Mouse (Mus musculus): ENCODE data around the gene Lcn12. TPM values are rescaled to one million over a fixed set of nuclear protein-coding genes. Genes with fewer than 3 reads are reported as not detected.

The Lcn12 gene
- polyA plus RNA-seq (2016; fragmentation: Nextera tagmentation; extraction: Ambion mirVana) = not detected in 2 replicates

GRCm38 (mm10) chr2:25493476-25493961 is at the start of gene Lcn12:
Gene Lcn12, minus strand, starts transcription at chr2:25493911.
- Histone ChIP-seq H3K27ac (no peak within 1 kb of the TSS), H3K9ac (no peak within 1 kb of the TSS), H3K4me1 (peaks cover 15% of the 10 kb centered on the region), H3K4me2 (no peak within 1 kb of the TSS), H3K27me3 (replicated peaks) (0 out of 2 replicates have a peak, but pooled peaks cover 9% of the 10 kb centered on the region), H3K4me3 (no peak within 1 kb of the TSS), H3K9me3 (replicated peaks) (no peaks in the 10 kb centered on the region), H3K36me3 (no peaks in the 10 kb centered on the region)
- 63% methylated on average over 5 of the region's 5 CpGs for whole genome bisulfite sequencing (ENCODE audit: insufficient replicate concordance)
- no peak for ATAC-seq

- H3K9me3 ChIP-seq (replicated peaks) = no peaks in the 10 kb centered on the region
- peaks cover 37% of the 10 kb centered on the region for H3K36me3 ChIP-seq
- H3K4me1 ChIP-seq = peaks cover 33% of the 10 kb centered on the region
- no peak overlapping the region for H3K27ac ChIP-seq
- no peak for ATAC-seq
- H3K4me2 ChIP-seq = no peak overlapping the region
- no peaks in the 10 kb centered on the region for H3K27me3 ChIP-seq (replicated peaks)
- 79% methylated on average over 10 of the region's 10 CpGs for WGBS (ENCODE audit: insufficient replicate concordance)
- no peak overlapping the region for H3K4me3 ChIP-seq
- H3K9ac ChIP-seq = no peak overlapping the region
Measured at GRCm38 (mm10) chr2:25541644-25542367, 48.1 kb upstream of the Lcn12 start.

GRCm38 (mm10) chr2:25540541-25540948 is 46.8 kb upstream of the Lcn12 start:
- no peaks in the 10 kb centered on the region for H3K27me3 ChIP-seq (replicated peaks)
- H3K27ac ChIP-seq = no peak overlapping the region
- 85% methylated on average over 4 of the region's 4 CpGs for whole genome bisulfite sequencing (ENCODE audit: insufficient replicate concordance)
- no peak for ATAC-seq
- H3K9ac ChIP-seq = no peak overlapping the region
- H3K4me1 ChIP-seq = peaks cover 27% of the 10 kb centered on the region
- H3K9me3 ChIP-seq (replicated peaks) = no peaks in the 10 kb centered on the region
- no peak overlapping the region for H3K4me2 ChIP-seq
- H3K36me3 ChIP-seq = peaks cover 50% of the 10 kb centered on the region
- H3K4me3 ChIP-seq = no peak overlapping the region

- Histone ChIP-seq H3K9ac (no peak overlapping the region), H3K4me1 (peaks cover 9% of the 10 kb centered on the region), H3K4me2 (no peak overlapping the region), H3K36me3 (peaks cover 81% of the 10 kb centered on the region), H3K27me3 (replicated peaks) (no peaks in the 10 kb centered on the region), H3K27ac (no peak overlapping the region), H3K9me3 (replicated peaks) (no peaks in the 10 kb centered on the region), H3K4me3 (no peak overlapping the region)
- ATAC-seq = no peak
- 84% methylated on average over 8 of the region's 8 CpGs for WGBS (ENCODE audit: insufficient replicate concordance)
Measured at GRCm38 (mm10) chr2:25536531-25536930, 42.8 kb upstream of the Lcn12 start.

GRCm38 (mm10) chr2:25534866-25535182 is 41.1 kb upstream of the Lcn12 start:
- Histone ChIP-seq H3K27me3 (replicated peaks) (no peaks in the 10 kb centered on the region), H3K27ac (no peak overlapping the region), H3K36me3 (peaks cover 96% of the 10 kb centered on the region), H3K9ac (no peak overlapping the region), H3K4me3 (no peak overlapping the region), H3K4me2 (no peak overlapping the region), H3K4me1 (peaks cover 8% of the 10 kb centered on the region), H3K9me3 (replicated peaks) (no peaks in the 10 kb centered on the region)
- no peak for ATAC-seq
- 78% methylated on average over 2 of the region's 2 CpGs for WGBS (ENCODE audit: insufficient replicate concordance)

GRCm38 (mm10) chr2:25534178-25534865 is 40.6 kb upstream of the Lcn12 start:
- Histone ChIP-seq H3K9me3 (replicated peaks) (no peaks in the 10 kb centered on the region), H3K4me1 (peaks cover 8% of the 10 kb centered on the region), H3K9ac (no peak overlapping the region), H3K27ac (no peak overlapping the region), H3K36me3 (peaks cover 98% of the 10 kb centered on the region), H3K27me3 (replicated peaks) (no peaks in the 10 kb centered on the region), H3K4me2 (no peak overlapping the region), H3K4me3 (no peak overlapping the region)
- 0 out of 2 replicates have a peak, but pooled peaks have one; percentile 44 for ATAC-seq
- 65% methylated on average over 3 of the region's 3 CpGs for WGBS (ENCODE audit: insufficient replicate concordance)

GRCm38 (mm10) chr2:25533707-25534106 is 40.0 kb upstream of the Lcn12 start:
- peaks cover 8% of the 10 kb centered on the region for H3K4me1 ChIP-seq
- 87% methylated on average over 2 of the region's 2 CpGs for WGBS (ENCODE audit: insufficient replicate concordance)
- H3K36me3 ChIP-seq = peaks cover 98% of the 10 kb centered on the region
- no peaks in the 10 kb centered on the region for H3K27me3 ChIP-seq (replicated peaks)
- no peak overlapping the region for H3K9ac ChIP-seq
- ATAC-seq = no peak
- no peak overlapping the region for H3K4me2 ChIP-seq
- no peak overlapping the region for H3K27ac ChIP-seq
- no peak overlapping the region for H3K4me3 ChIP-seq
- no peaks in the 10 kb centered on the region for H3K9me3 ChIP-seq (replicated peaks)

- Histone ChIP-seq H3K27ac (no peak overlapping the region), H3K36me3 (peaks cover 98% of the 10 kb centered on the region), H3K9me3 (replicated peaks) (no peaks in the 10 kb centered on the region), H3K4me1 (no peaks in the 10 kb centered on the region), H3K4me2 (no peak overlapping the region), H3K27me3 (replicated peaks) (no peaks in the 10 kb centered on the region), H3K9ac (no peak overlapping the region), H3K4me3 (no peak overlapping the region)
- 68% methylated on average over 9 of the region's 9 CpGs for WGBS (ENCODE audit: insufficient replicate concordance)
- no peak for ATAC-seq
Measured at GRCm38 (mm10) chr2:25526510-25527302, 33.0 kb upstream of the Lcn12 start.

- H3K9ac ChIP-seq = no peak overlapping the region
- no peaks in the 10 kb centered on the region; the same call in 1 of the 2 replicates for H3K27me3 ChIP-seq (replicated peaks)
- no peak for ATAC-seq
- no peak overlapping the region for H3K27ac ChIP-seq
- no peaks in the 10 kb centered on the region for H3K9me3 ChIP-seq (replicated peaks)
- no peak overlapping the region for H3K4me3 ChIP-seq
- H3K36me3 ChIP-seq = peaks cover 13% of the 10 kb centered on the region
- no peak overlapping the region for H3K4me2 ChIP-seq
- WGBS (ENCODE audit: insufficient replicate concordance) = 56% methylated on average over 3 of the region's 3 CpGs
- no peaks in the 10 kb centered on the region for H3K4me1 ChIP-seq
Measured at GRCm38 (mm10) chr2:25509912-25510311, 16.2 kb upstream of the Lcn12 start.

- H3K27me3 ChIP-seq (replicated peaks) = no peaks in the 10 kb centered on the region
- 45% methylated on average over 5 of the region's 5 CpGs for WGBS (ENCODE audit: insufficient replicate concordance)
- no peak for ATAC-seq
Measured at GRCm38 (mm10) chr2:25506964-25507363, 13.3 kb upstream of the Lcn12 start.

GRCm38 (mm10) chr2:25505860-25506259 is 12.1 kb upstream of the Lcn12 start:
- H3K27ac ChIP-seq = no peak overlapping the region
- H3K4me3 ChIP-seq = no peak overlapping the region
- H3K27me3 ChIP-seq (replicated peaks) = no peaks in the 10 kb centered on the region
- 86% methylated on average over 4 of the region's 4 CpGs for WGBS (ENCODE audit: insufficient replicate concordance)
- H3K9me3 ChIP-seq (replicated peaks) = no peaks in the 10 kb centered on the region
- no peak overlapping the region for H3K4me2 ChIP-seq
- no peak overlapping the region for H3K9ac ChIP-seq
- ATAC-seq = no peak
- H3K4me1 ChIP-seq = peaks cover 37% of the 10 kb centered on the region
- peaks cover 34% of the 10 kb centered on the region for H3K36me3 ChIP-seq

More at GRCm38 (mm10) chr2:25506964-25507363, 13.3 kb upstream of the Lcn12 start:
- Histone ChIP-seq H3K4me1 (peaks cover 27% of the 10 kb centered on the region), H3K27ac (no peak overlapping the region), H3K4me2 (no peak overlapping the region), H3K9ac (no peak overlapping the region), H3K36me3 (peaks cover 34% of the 10 kb centered on the region), H3K9me3 (replicated peaks) (no peaks in the 10 kb centered on the region), H3K4me3 (no peak overlapping the region)

GRCm38 (mm10) chr2:25505000-25505399 is 11.3 kb upstream of the Lcn12 start:
- peaks cover 34% of the 10 kb centered on the region for H3K36me3 ChIP-seq
- 50% methylated on average over 1 of the region's 1 CpGs for WGBS (ENCODE audit: insufficient replicate concordance)
- no peak overlapping the region for H3K27ac ChIP-seq
- peaks cover 41% of the 10 kb centered on the region for H3K4me1 ChIP-seq
- no peaks in the 10 kb centered on the region for H3K9me3 ChIP-seq (replicated peaks)
- H3K27me3 ChIP-seq (replicated peaks) = no peaks in the 10 kb centered on the region
- ATAC-seq = no peak
- H3K4me2 ChIP-seq = no peak overlapping the region
- no peak overlapping the region for H3K9ac ChIP-seq
- no peak overlapping the region for H3K4me3 ChIP-seq

Data from liver, embryonic 12.5 days (tissue).